Mouse (Mus musculus) mesoderm, embryonic 11.5 days (tissue): ENCODE data around the gene Proser2.
A peak's percentile ranks its signal among the peaks of the same experiment; 100 is the strongest.

Source experiments
- DNase-seq: peaks from one replicate; pipeline ENCODE4 v3.0.0-alpha.2; 2012; ENCODE audit warnings: low read depth, low spot score

The Proser2 gene

GRCm38 (mm10) chr2:6129555-6130355 lies at the start of gene Proser2:
TSS of gene Proser2 (minus strand) at chr2:6130211.
- DNase-seq, result peak; percentile 86

GRCm38 (mm10) chr2:6179749-6180117 lies 49.7 kb upstream of the Proser2 start:
- no peak for DNase-seq

GRCm38 (mm10) chr2:6178901-6179748 lies 49.1 kb upstream of the Proser2 start:
- DNase-seq, result peak; percentile 73

- no peak for DNase-seq
These were observed 43.0 kb upstream of the Proser2 start for GRCm38 (mm10) chr2:6173013-6173412.

GRCm38 (mm10) chr2:6168560-6168959 lies 38.5 kb upstream of the Proser2 start:
- DNase-seq, result no peak

- peak; percentile 80 for DNase-seq
These were observed 38.0 kb upstream of the Proser2 start for GRCm38 (mm10) chr2:6167843-6168558.

GRCm38 (mm10) chr2:6165771-6166170 lies 35.8 kb upstream of the Proser2 start:
- no peak for DNase-seq

GRCm38 (mm10) chr2:6164606-6165290 lies 34.7 kb upstream of the Proser2 start:
- no peak for DNase-seq

GRCm38 (mm10) chr2:6162366-6163040 lies 32.5 kb upstream of the Proser2 start:
- no peak for DNase-seq

GRCm38 (mm10) chr2:6159735-6160134 lies 29.7 kb upstream of the Proser2 start:
- no peak for DNase-seq

GRCm38 (mm10) chr2:6159219-6159618 lies 29.2 kb upstream of the Proser2 start:
- DNase-seq, result no peak

- no peak for DNase-seq
These were observed 27.6 kb upstream of the Proser2 start for GRCm38 (mm10) chr2:6157635-6158034.

- DNase-seq, result no peak
These were observed 27.2 kb upstream of the Proser2 start for GRCm38 (mm10) chr2:6157208-6157607.

GRCm38 (mm10) chr2:6149801-6150200 lies 19.8 kb upstream of the Proser2 start:
- no peak for DNase-seq

GRCm38 (mm10) chr2:6146901-6147300 lies 16.9 kb upstream of the Proser2 start:
- no peak for DNase-seq

GRCm38 (mm10) chr2:6146257-6146656 lies 16.2 kb upstream of the Proser2 start:
- no peak for DNase-seq

- no peak for DNase-seq
These were observed 15.6 kb upstream of the Proser2 start for GRCm38 (mm10) chr2:6145611-6146010.

GRCm38 (mm10) chr2:6142915-6143654 lies 13.1 kb upstream of the Proser2 start:
- no peak for DNase-seq

- DNase-seq, result no peak
These were observed 10.7 kb upstream of the Proser2 start for GRCm38 (mm10) chr2:6140572-6141161.

- no peak for DNase-seq
These were observed 3.9 kb upstream of the Proser2 start for GRCm38 (mm10) chr2:6133871-6134270.
